Mouse (Mus musculus): ENCODE results near the gene Eya2.

DNA sequence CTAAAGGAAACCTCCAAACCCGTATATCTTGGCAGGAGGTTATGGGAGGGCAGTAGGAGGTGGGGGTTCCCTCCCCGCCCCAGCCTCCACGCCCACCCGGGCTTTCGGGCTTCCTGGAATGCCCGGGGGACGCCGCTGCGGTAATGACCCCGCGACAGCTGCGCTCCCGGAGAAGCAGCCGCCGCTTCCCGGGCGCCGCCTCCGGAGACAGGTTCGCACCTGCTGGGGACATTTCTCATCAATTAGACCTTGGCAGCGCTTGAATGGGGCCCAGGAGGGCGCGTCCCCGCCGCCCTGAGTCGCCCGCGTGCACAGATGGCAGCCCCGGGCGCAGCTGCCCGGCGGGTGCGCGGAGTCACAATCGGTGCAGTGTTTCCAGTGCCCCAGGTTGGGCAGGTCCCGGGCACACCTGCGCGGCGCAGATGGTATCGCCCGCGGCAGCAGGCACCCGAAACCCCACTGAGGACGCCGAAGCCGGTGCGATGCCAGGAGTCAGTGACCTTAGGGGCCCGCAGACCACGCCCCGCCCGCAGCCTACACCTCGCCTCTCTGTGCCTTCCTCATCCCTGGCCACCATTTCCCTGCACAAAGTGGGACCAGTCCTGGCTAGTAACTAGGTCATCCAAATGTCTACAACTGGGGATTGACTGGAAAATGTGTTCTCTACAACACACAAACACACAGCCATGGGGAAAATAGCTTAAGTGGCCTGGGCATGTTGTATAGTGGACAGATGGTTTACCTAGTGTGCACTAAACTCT is 31.4 kb upstream of the Eya2 start:
- no peak for TF ChIP-seq CTCF (IDR thresholded peaks at IDR 0.05; ENCODE audit: control insufficient read depth, insufficient read depth, low read length)
- no peak for TF ChIP-seq POLR2A (IDR thresholded peaks at IDR 0.05; ENCODE audit: borderline replicate concordance, control insufficient read depth, low read depth, low read length)
